Mouse (Mus musculus) ES-E14 (cell line): ENCODE results near the gene Slc7a1. TPM values are rescaled to one million over a fixed set of nuclear protein-coding genes. Genes with fewer than 3 reads are reported as not detected.

Source experiments
- DNase-seq: peaks from one replicate; pipeline ENCODE4 v3.0.0-alpha.2; 2013; ENCODE audit warnings: low read depth, low spot score
- H3K27ac ChIP-seq: 2 replicates; pipeline ENCODE4 v1.5.1; 2012; ENCODE audit warnings: low read depth, mild to moderate bottlenecking, low read length, moderate library complexity, mixed read lengths; ENCODE audit not compliant: poor library complexity, insufficient read depth, severe bottlenecking
- H3K36me3 ChIP-seq: 2 replicates; pipeline ENCODE4 v1.6.1; 2012; ENCODE audit warnings: mild to moderate bottlenecking, low read length, moderate library complexity, mixed read lengths; ENCODE audit not compliant: control insufficient read depth, poor library complexity, insufficient read depth, severe bottlenecking
- H3K4me1 ChIP-seq, 2 experiments: fragments of 150-350 bp in 1 of 2; sonication (generic) in 1 of 2; 2 replicates each; pipeline ENCODE4 v1.6.1; 2012; ENCODE audit warnings: low read length in 2 of 2, mild to moderate bottlenecking in 1 of 2, mixed read lengths in 1 of 2; ENCODE audit not compliant: control insufficient read depth in 2 of 2, insufficient read depth in 2 of 2, poor library complexity in 1 of 2
- H3K4me3 ChIP-seq, 2 experiments: fragments of 150-350 bp in 1 of 2; sonication (generic) in 1 of 2; 2 replicates each; pipeline ENCODE4 v1.5.1; 2012; ENCODE audit warnings: low read length in 2 of 2, low read depth in 1 of 2, mild to moderate bottlenecking in 1 of 2, mixed read lengths in 1 of 2; ENCODE audit not compliant: insufficient read depth in 1 of 2, poor library complexity in 1 of 2, severe bottlenecking in 1 of 2
- H3K9ac ChIP-seq: 2 replicates; pipeline ENCODE4 v1.6.1; 2012; ENCODE audit warnings: low read depth, mild to moderate bottlenecking, low read length, mixed read lengths; ENCODE audit not compliant: poor library complexity, insufficient read depth, severe bottlenecking
- H3K9me3 ChIP-seq: fragments of 150-350 bp; sonication (generic); 2 replicates; pipeline ENCODE4 v1.6.1; 2012; ENCODE audit warnings: low read depth, mild to moderate bottlenecking, low read length; ENCODE audit not compliant: control insufficient read depth, insufficient read depth
- CHD2 ChIP-seq: IDR thresholded peaks from 2 replicates; pipeline ENCODE4 v1.6.1; 2014; ENCODE audit warnings: mild to moderate bottlenecking, low read depth, low read length, inconsistent platforms
- HCFC1 ChIP-seq: IDR thresholded peaks from 2 replicates; pipeline ENCODE4 v1.6.1; 2012; ENCODE audit warnings: low read length, inconsistent platforms, borderline replicate concordance; ENCODE audit not compliant: insufficient read depth
- MAFK ChIP-seq: IDR thresholded peaks from 2 replicates; pipeline ENCODE4 v1.6.1; 2014; ENCODE audit warnings: mild to moderate bottlenecking, low read depth, low read length, inconsistent platforms; ENCODE audit not compliant: insufficient read depth
- ZC3H11A ChIP-seq: IDR thresholded peaks from 2 replicates; pipeline ENCODE4 v1.6.1; 2012; ENCODE audit warnings: low read depth, mild to moderate bottlenecking, inconsistent platforms, low read length, borderline replicate concordance
- ZNF384 ChIP-seq: IDR thresholded peaks from 2 replicates; pipeline ENCODE4 v1.6.1; 2012; ENCODE audit warnings: low read depth, low read length, inconsistent platforms
- in situ Hi-C, 2 experiments: fragments of 600-800 bp; cut with MboI; formaldehyde crosslinking; loops; one replicate each; pipeline ENCODE4 v1.15.1; 2025; ENCODE audit warnings: low sequenced_read_pairs in 2 of 2, inconsistent platforms in 1 of 2; ENCODE audit not compliant: unreplicated experiment in 2 of 2
- total RNA-seq: library from RNA; depleted of rRNA; stranded (reverse); fragments of 300-350 nt; gene quantifications from 2 replicates; pipeline ENCODE4 v1.2.3, GENCODE M21; 2012

The Slc7a1 gene
- total RNA-seq, 1 experiment = 104 TPM

DNA sequence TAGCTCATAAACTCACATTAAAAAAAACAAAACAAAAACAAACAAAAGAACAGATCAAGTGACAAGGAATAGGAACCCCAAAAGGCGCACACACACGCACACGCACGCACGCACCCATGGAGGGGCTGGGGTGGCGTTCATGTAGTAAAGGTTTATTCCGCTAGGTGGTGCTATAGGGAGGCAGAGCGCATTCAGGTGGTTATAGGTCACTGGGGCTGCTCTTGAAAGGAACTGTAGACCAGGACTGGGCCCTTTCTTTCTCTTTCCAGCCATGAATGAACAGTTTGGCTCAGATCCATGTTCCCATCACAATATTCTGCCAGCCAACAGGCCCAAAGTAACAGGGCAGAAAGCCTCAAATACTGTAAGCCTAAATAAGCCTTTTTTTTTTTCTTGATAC lies 53.2 kb downstream of the Slc7a1 start:
- peaks cover 16% of the 10 kb centered on the region; the same call in 1 of the 2 replicates for H3K36me3 ChIP-seq
- TF ChIP-seq CHD2 = no peak
- no peak for TF ChIP-seq HCFC1
- TF ChIP-seq ZC3H11A = no peak
- DNase-seq = no peak
- no peak overlapping the region for H3K4me3 ChIP-seq
- H3K4me1 ChIP-seq = peaks cover 0 to 10% of the 10 kb centered on the region in 2 experiments; a peak in 2 of 4 replicates
- no peak overlapping the region for H3K27ac ChIP-seq
- H3K9ac ChIP-seq = no peak overlapping the region
- in situ Hi-C loops = no loop called here
- no peaks in the 10 kb centered on the region for H3K9me3 ChIP-seq

GRCm38 (mm10) chr5:148344374-148344773 lies 55.3 kb downstream of the Slc7a1 start:
- Histone ChIP-seq H3K4me3 (no peak overlapping the region), H3K27ac (no peak overlapping the region), H3K9ac (no peak overlapping the region), H3K36me3 (peaks cover 24% of the 10 kb centered on the region; the same call in 1 of the 2 replicates), H3K4me1 (peaks cover 0 to 10% of the 10 kb centered on the region in 2 experiments; a peak in 1 of 4 replicates), H3K9me3 (no peaks in the 10 kb centered on the region)
- in situ Hi-C loops = no loop called here
- DNase-seq = no peak
- TF ChIP-seq MAFK (no peak), ZNF384 (no peak), HCFC1 (no peak), CHD2 (no peak), ZC3H11A (no peak)

GRCm38 (mm10) chr5:148342061-148342741 lies 57.5 kb downstream of the Slc7a1 start:
- in situ Hi-C loops = no loop called here
- TF ChIP-seq ZNF384 (no peak), HCFC1 (no peak), CHD2 (no peak), MAFK (no peak), ZC3H11A (no peak)
- no peak overlapping the region; the same call in 1 of the 2 replicates for H3K27ac ChIP-seq
- H3K9ac ChIP-seq = peak overlapping the region; percentile 25; the same call in 1 of the 2 replicates
- no peak for DNase-seq
- H3K4me1 ChIP-seq = peaks cover 0 to 10% of the 10 kb centered on the region in 2 experiments; a peak in 1 of 4 replicates
- H3K36me3 ChIP-seq = peaks cover 21% of the 10 kb centered on the region; the same call in 1 of the 2 replicates
- no peaks in the 10 kb centered on the region for H3K9me3 ChIP-seq
- peak overlapping the region in 1 of 2 experiments; percentile 48; a peak in 1 of 4 replicates for H3K4me3 ChIP-seq

DNA sequence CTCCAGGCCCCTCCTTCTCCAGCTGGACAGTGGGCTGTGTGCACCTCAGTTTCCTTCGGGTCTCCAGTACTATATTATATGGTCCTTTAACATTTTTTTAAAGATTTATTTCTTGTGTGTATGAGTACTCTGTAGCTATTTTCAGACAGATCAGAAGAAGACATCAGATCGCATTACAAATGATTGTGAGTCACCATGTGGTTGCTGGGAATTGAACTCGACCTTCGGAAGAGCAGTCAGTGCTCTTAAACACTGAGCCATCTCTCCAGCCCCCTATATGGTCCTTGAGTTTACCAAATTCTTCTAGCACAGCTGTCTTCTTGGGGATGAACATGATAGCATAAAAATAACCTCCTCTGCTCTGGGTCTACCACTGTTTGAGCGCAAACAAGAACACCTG lies 60.6 kb downstream of the Slc7a1 start:
- H3K9ac ChIP-seq = no peak overlapping the region
- H3K27ac ChIP-seq = no peak overlapping the region
- in situ Hi-C loops = no loop called here
- H3K36me3 ChIP-seq = peaks cover 23% of the 10 kb centered on the region; the same call in 1 of the 2 replicates
- no peaks in the 10 kb centered on the region for H3K9me3 ChIP-seq
- H3K4me3 ChIP-seq = no peak overlapping the region
- peaks cover 0 to 10% of the 10 kb centered on the region in 2 experiments; a peak in 1 of 4 replicates for H3K4me1 ChIP-seq
- no peak for DNase-seq
- no peak for TF ChIP-seq ZNF384
- TF ChIP-seq MAFK = no peak

DNA sequence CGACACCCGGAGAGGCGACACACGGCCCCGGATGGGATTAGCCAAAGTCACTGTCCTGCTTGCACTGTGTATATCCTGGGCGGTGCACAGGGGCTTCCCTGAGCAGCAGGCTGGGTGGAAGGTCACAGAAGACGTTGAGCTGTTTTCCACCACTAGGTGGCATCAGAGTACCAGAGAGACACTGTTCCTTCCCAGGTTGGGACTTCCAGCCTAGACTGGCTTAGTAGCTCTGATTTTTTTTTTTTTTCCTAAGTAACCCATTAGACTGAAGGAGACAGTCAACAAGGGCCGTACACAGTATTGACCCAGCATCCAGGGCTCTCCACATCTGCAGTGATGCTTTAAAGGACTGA lies 67.1 kb downstream of the Slc7a1 start:
- DNase-seq = peak; percentile 73
- TF ChIP-seq MAFK = no peak
- TF ChIP-seq HCFC1 = no peak
- TF ChIP-seq ZNF384 = peak; percentile 90
- TF ChIP-seq CHD2 = no peak
- TF ChIP-seq ZC3H11A = peak; percentile 44; the same call in 1 of the 2 replicates
- Histone ChIP-seq H3K9ac (peak overlapping the region; percentile 37; the same call in 1 of the 2 replicates), H3K9me3 (no peaks in the 10 kb centered on the region), H3K4me1 (peaks cover 0 to 4% of the 10 kb centered on the region in 2 experiments; a peak in 1 of 4 replicates), H3K27ac (no peak overlapping the region), H3K36me3 (peaks cover 30% of the 10 kb centered on the region; the same call in 1 of the 2 replicates), H3K4me3 (no peak overlapping the region)
- in situ Hi-C loops = no loop called here
